Mouse (Mus musculus): ENCODE results near the gene Rps11. TPM values are rescaled to one million over a fixed set of nuclear protein-coding genes. Genes with fewer than 3 reads are reported as not detected.
"Not testable (repeated sequence)": the region's sequence is repeated elsewhere in the genome, so short reads cannot be mapped to it uniquely, and the experiment has no call there.

Rps11 gene
- total RNA-seq, 1 experiment, result 1,746 TPM

DNA sequence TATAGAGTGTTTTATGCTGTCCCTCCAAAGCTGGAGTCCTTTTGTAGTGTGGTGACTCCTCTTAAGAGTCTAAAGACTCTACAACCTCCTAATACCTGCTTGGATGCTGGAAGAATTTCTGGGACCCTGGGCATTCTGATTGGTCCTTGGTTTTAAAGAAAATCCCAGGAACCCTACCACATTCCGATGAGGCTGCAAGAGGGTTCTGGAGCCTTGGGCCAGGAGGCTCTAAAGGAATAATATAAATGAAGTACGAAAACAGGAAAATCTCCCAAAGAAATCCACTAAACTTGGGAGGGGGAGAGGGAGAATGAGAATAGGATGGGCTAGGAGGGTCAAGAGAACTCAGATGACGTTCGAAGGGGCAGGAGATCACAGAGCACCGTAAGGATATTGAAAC, 29.3 kb upstream of the Rps11 start:
- H3K9me3 ChIP-seq (ENCODE audit: control insufficient read depth, insufficient read depth, low read depth, low read length), result no peaks in the 10 kb centered on the region
- peak overlapping the region; percentile 84 to 88 for H3K4me3 ChIP-seq (ENCODE audit: insufficient read depth in 1 of 2, low read depth in 1 of 2, low read length in 2 of 2, poor library complexity in 1 of 2, severe bottlenecking in 1 of 2)
- DNase-seq (ENCODE audit: low read depth, low spot score), result no peak
- no peak for TF ChIP-seq MAFK (IDR thresholded peaks at IDR 0.05; ENCODE audit: insufficient read depth, low read depth, low read length)
- no peak for TF ChIP-seq HCFC1 (IDR thresholded peaks at IDR 0.05; ENCODE audit: borderline replicate concordance, insufficient read depth, low read length)
- no peak for TF ChIP-seq ZNF384 (IDR thresholded peaks at IDR 0.05; ENCODE audit: low read depth, low read length)
- TF ChIP-seq CHD2 (IDR thresholded peaks at IDR 0.05; ENCODE audit: low read depth, low read length), result no peak
- TF ChIP-seq ZC3H11A (IDR thresholded peaks at IDR 0.05; ENCODE audit: borderline replicate concordance, low read depth, low read length), result no peak
- H3K9ac ChIP-seq (ENCODE audit: insufficient read depth, low read depth, low read length, poor library complexity, severe bottlenecking), result peak overlapping the region; percentile 97
- in situ Hi-C loops (cut with MboI; ENCODE audit: low sequenced_read_pairs in 2 of 2, unreplicated experiment in 2 of 2), result no loop called here
- H3K36me3 ChIP-seq (ENCODE audit: control insufficient read depth, insufficient read depth, low read length, poor library complexity, severe bottlenecking), result peaks cover 2% of the 10 kb centered on the region
- H3K4me1 ChIP-seq (ENCODE audit: control insufficient read depth in 2 of 2, insufficient read depth in 2 of 2, low read length in 2 of 2, poor library complexity in 1 of 2), result peaks cover 3 to 7% of the 10 kb centered on the region in 2 experiments; a peak in 3 of 4 replicates
- H3K27ac ChIP-seq (ENCODE audit: insufficient read depth, low read depth, low read length, poor library complexity, severe bottlenecking), result peak overlapping the region; percentile 98

- H3K36me3 ChIP-seq (ENCODE audit: control insufficient read depth, insufficient read depth, low read length, poor library complexity, severe bottlenecking); DNase-seq (ENCODE audit: low read depth, low spot score); H3K27ac ChIP-seq (ENCODE audit: insufficient read depth, low read depth, low read length, poor library complexity, severe bottlenecking); H3K9me3 ChIP-seq (ENCODE audit: control insufficient read depth, insufficient read depth, low read depth, low read length); H3K9ac ChIP-seq (ENCODE audit: insufficient read depth, low read depth, low read length, poor library complexity, severe bottlenecking); H3K4me1 ChIP-seq (ENCODE audit: control insufficient read depth in 2 of 2, insufficient read depth in 2 of 2, low read length in 2 of 2, poor library complexity in 1 of 2); in situ Hi-C loops (cut with MboI; ENCODE audit: low sequenced_read_pairs in 2 of 2, unreplicated experiment in 2 of 2): not testable (repeated sequence)
- H3K4me3 ChIP-seq (ENCODE audit: insufficient read depth in 1 of 2, low read depth in 1 of 2, low read length in 2 of 2, poor library complexity in 1 of 2, severe bottlenecking in 1 of 2), result peak overlapping the region; percentile 84 to 88; a peak in 3 of 4 replicates
Measured at GRCm38 (mm10) chr7:45153052-45153451, 28.8 kb upstream of the Rps11 start.

- H3K9me3 ChIP-seq (ENCODE audit: control insufficient read depth, insufficient read depth, low read depth, low read length), result no peaks in the 10 kb centered on the region
- H3K36me3 ChIP-seq (ENCODE audit: control insufficient read depth, insufficient read depth, low read length, poor library complexity, severe bottlenecking), result peaks cover 10% of the 10 kb centered on the region; the same call in 1 of the 2 replicates
- no peak for TF ChIP-seq MAFK (IDR thresholded peaks at IDR 0.05; ENCODE audit: insufficient read depth, low read depth, low read length)
- in situ Hi-C loops (cut with MboI; ENCODE audit: low sequenced_read_pairs in 2 of 2, unreplicated experiment in 2 of 2), result no loop called here
- H3K4me3 ChIP-seq (ENCODE audit: insufficient read depth in 1 of 2, low read depth in 1 of 2, low read length in 2 of 2, poor library complexity in 1 of 2, severe bottlenecking in 1 of 2), result no peak overlapping the region
- no peak for DNase-seq (ENCODE audit: low read depth, low spot score)
- no peak overlapping the region for H3K9ac ChIP-seq (ENCODE audit: insufficient read depth, low read depth, low read length, poor library complexity, severe bottlenecking)
- no peak overlapping the region for H3K27ac ChIP-seq (ENCODE audit: insufficient read depth, low read depth, low read length, poor library complexity, severe bottlenecking)
- H3K4me1 ChIP-seq (ENCODE audit: control insufficient read depth in 2 of 2, insufficient read depth in 2 of 2, low read length in 2 of 2, poor library complexity in 1 of 2), result peaks cover 3 to 7% of the 10 kb centered on the region in 2 experiments; a peak in 3 of 4 replicates
Measured at GRCm38 (mm10) chr7:45151303-45151702, 27.1 kb upstream of the Rps11 start.

DNA sequence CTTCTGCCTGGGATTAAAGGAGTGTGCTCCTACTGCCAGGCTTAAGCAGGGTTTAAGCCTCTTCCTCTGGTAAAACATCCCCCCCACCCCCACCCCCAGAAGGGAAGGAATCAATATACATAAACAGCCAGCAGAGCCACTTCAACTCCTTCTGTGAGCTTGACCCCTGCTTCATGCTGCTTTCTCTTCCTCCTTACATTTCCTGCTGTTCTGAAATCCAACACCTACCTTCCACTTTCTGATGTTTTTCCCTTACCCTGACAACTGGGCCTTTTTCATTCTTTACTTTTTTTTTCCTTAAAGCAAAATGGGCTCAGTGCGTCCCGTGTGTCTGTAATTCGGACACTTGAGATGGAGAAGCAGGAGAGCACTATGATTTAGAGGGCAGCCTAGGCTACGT, 26.1 kb upstream of the Rps11 start:
- in situ Hi-C loops (cut with MboI; ENCODE audit: low sequenced_read_pairs in 2 of 2, unreplicated experiment in 2 of 2), result no loop called here
- peak overlapping the region; percentile 16; the same call in 1 of the 2 replicates for H3K27ac ChIP-seq (ENCODE audit: insufficient read depth, low read depth, low read length, poor library complexity, severe bottlenecking)
- no peak overlapping the region for H3K4me3 ChIP-seq (ENCODE audit: insufficient read depth in 1 of 2, low read depth in 1 of 2, low read length in 2 of 2, poor library complexity in 1 of 2, severe bottlenecking in 1 of 2)
- TF ChIP-seq HCFC1 (IDR thresholded peaks at IDR 0.05; ENCODE audit: borderline replicate concordance, insufficient read depth, low read length), result no peak
- TF ChIP-seq ZC3H11A (IDR thresholded peaks at IDR 0.05; ENCODE audit: borderline replicate concordance, low read depth, low read length), result no peak
- TF ChIP-seq CHD2 (IDR thresholded peaks at IDR 0.05; ENCODE audit: low read depth, low read length), result no peak
- no peak for TF ChIP-seq ZNF384 (IDR thresholded peaks at IDR 0.05; ENCODE audit: low read depth, low read length)
- TF ChIP-seq MAFK (IDR thresholded peaks at IDR 0.05; ENCODE audit: insufficient read depth, low read depth, low read length), result no peak
- peaks cover 18% of the 10 kb centered on the region for H3K36me3 ChIP-seq (ENCODE audit: control insufficient read depth, insufficient read depth, low read length, poor library complexity, severe bottlenecking)
- no peak overlapping the region for H3K9ac ChIP-seq (ENCODE audit: insufficient read depth, low read depth, low read length, poor library complexity, severe bottlenecking)
- peaks cover 3 to 5% of the 10 kb centered on the region in 2 experiments; a peak in 3 of 4 replicates for H3K4me1 ChIP-seq (ENCODE audit: control insufficient read depth in 2 of 2, insufficient read depth in 2 of 2, low read length in 2 of 2, poor library complexity in 1 of 2)
- DNase-seq (ENCODE audit: low read depth, low spot score), result no peak
- no peaks in the 10 kb centered on the region for H3K9me3 ChIP-seq (ENCODE audit: control insufficient read depth, insufficient read depth, low read depth, low read length)

DNA sequence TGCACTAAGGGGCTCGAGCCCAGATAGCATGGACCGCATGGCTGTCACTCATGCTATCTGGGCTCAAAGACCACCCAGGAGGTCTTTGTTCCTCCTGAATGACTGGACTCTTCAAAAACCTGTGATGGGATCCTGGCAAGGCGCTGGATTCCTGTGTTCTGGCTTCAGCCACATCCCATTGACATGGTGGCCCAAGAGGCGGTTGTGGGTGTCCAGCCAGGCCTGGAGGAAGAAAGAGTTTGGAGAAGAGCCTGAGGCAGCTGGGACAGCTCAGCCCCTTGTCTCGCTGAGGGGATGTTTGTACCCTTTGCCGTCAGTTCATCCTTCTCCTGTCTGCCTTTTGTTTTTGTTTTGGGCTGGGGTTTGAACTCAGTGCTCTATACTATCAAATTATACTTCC, 25.3 kb upstream of the Rps11 start:
- Histone ChIP-seq H3K36me3 (ENCODE audit: control insufficient read depth, insufficient read depth, low read length, poor library complexity, severe bottlenecking) (peaks cover 23% of the 10 kb centered on the region), H3K9ac (ENCODE audit: insufficient read depth, low read depth, low read length, poor library complexity, severe bottlenecking) (no peak overlapping the region), H3K4me1 (ENCODE audit: control insufficient read depth in 2 of 2, insufficient read depth in 2 of 2, low read length in 2 of 2, poor library complexity in 1 of 2) (peaks cover 3 to 4% of the 10 kb centered on the region in 2 experiments; a peak in 3 of 4 replicates), H3K4me3 (ENCODE audit: insufficient read depth in 1 of 2, low read depth in 1 of 2, low read length in 2 of 2, poor library complexity in 1 of 2, severe bottlenecking in 1 of 2) (no peak overlapping the region), H3K27ac (ENCODE audit: insufficient read depth, low read depth, low read length, poor library complexity, severe bottlenecking) (no peak overlapping the region), H3K9me3 (ENCODE audit: control insufficient read depth, insufficient read depth, low read depth, low read length) (no peaks in the 10 kb centered on the region)
- no peak for TF ChIP-seq ZNF384 (IDR thresholded peaks at IDR 0.05; ENCODE audit: low read depth, low read length)
- no peak for TF ChIP-seq MAFK (IDR thresholded peaks at IDR 0.05; ENCODE audit: insufficient read depth, low read depth, low read length)
- TF ChIP-seq ZC3H11A (IDR thresholded peaks at IDR 0.05; ENCODE audit: borderline replicate concordance, low read depth, low read length), result no peak
- TF ChIP-seq HCFC1 (IDR thresholded peaks at IDR 0.05; ENCODE audit: borderline replicate concordance, insufficient read depth, low read length), result no peak
- no peak for TF ChIP-seq CHD2 (IDR thresholded peaks at IDR 0.05; ENCODE audit: low read depth, low read length)
- in situ Hi-C loops (cut with MboI; ENCODE audit: low sequenced_read_pairs in 2 of 2, unreplicated experiment in 2 of 2), result no loop called here
- DNase-seq (ENCODE audit: low read depth, low spot score), result no peak

Measured in ES-E14 (cell line).